Mouse (Mus musculus) liver, embryonic 12.5 days (tissue): ENCODE measurements at regions not wholly inside any gene's neighbourhood (a gene's known extent, or its start where the extent isn't known, plus 50 kb on each side); places are given as distances from the start of the nearest gene placed in this dataset.

ENCODE experiments used
- ATAC-seq: fragments of 200-750 bp; cut with Nextera tagmentation; 2 replicates; pipeline ENCODE4 v1.8.0; 2017; ENCODE audit warnings: moderate number of reproducible peaks, mild to moderate bottlenecking, moderate library complexity
- H3K27ac ChIP-seq: fragments of 300-500 bp; sonication (generic); 2 replicates; pipeline ENCODE4 v1.5.1; 2016; ENCODE audit warnings: mild to moderate bottlenecking
- H3K27me3 ChIP-seq: fragments of 300-500 bp; sonication (generic); replicated peaks from 2 replicates; pipeline ENCODE4 v1.6.1; 2016; ENCODE audit warnings: mild to moderate bottlenecking, moderate library complexity
- H3K36me3 ChIP-seq: fragments of 300-500 bp; sonication (generic); 2 replicates; pipeline ENCODE4 v1.6.1; 2016; ENCODE audit warnings: mild to moderate bottlenecking, moderate library complexity
- H3K4me1 ChIP-seq: fragments of 300-500 bp; sonication (generic); 2 replicates; pipeline ENCODE4 v1.6.1; 2016
- H3K4me2 ChIP-seq: fragments of 300-500 bp; sonication (generic); 2 replicates; pipeline ENCODE4 v1.6.1; 2016; ENCODE audit warnings: mild to moderate bottlenecking, moderate library complexity
- H3K4me3 ChIP-seq: fragments of 300-500 bp; sonication (generic); 2 replicates; pipeline ENCODE4 v1.5.1; 2016; ENCODE audit warnings: mild to moderate bottlenecking, moderate library complexity
- H3K9ac ChIP-seq: fragments of 300-500 bp; sonication (generic); 2 replicates; pipeline ENCODE4 v1.6.1; 2016; ENCODE audit warnings: mild to moderate bottlenecking, moderate library complexity
- H3K9me3 ChIP-seq: fragments of 300-500 bp; sonication (generic); replicated peaks from 2 replicates; pipeline ENCODE4 v1.6.1; 2016; ENCODE audit warnings: mild to moderate bottlenecking, moderate library complexity
- WGBS: fragments of 180-500 bp; shearing (Covaris S2); methylation state at CpG from one replicate; pipeline ENCODE4 v1.1.7; 2016; ENCODE audit not compliant: insufficient replicate concordance; 5-methylcytosine and 5-hydroxymethylcytosine counted together

GRCm38 (mm10) chr4:150800774-150801173, 52.9 kb upstream of the Errfi1 start:
- Histone ChIP-seq H3K9ac (no peak overlapping the region), H3K9me3 (no peaks in the 10 kb centered on the region)
- no peak for ATAC-seq

GRCm38 (mm10) chr4:150799550-150800398, 53.9 kb upstream of the Errfi1 start:
- Histone ChIP-seq H3K27ac (peak overlapping the region; percentile 32), H3K4me1 (peaks cover 7% of the 10 kb centered on the region; the same call in 1 of the 2 replicates), H3K9ac (no peak overlapping the region), H3K9me3 (no peaks in the 10 kb centered on the region), H3K4me3 (no peak overlapping the region), H3K36me3 (no peaks in the 10 kb centered on the region), H3K4me2 (no peak overlapping the region), H3K27me3 (peaks cover 4% of the 10 kb centered on the region; the same call in 1 of the 2 replicates)
- 43% methylated on average over 22 of the region's 22 CpGs for WGBS
- no peak for ATAC-seq

More at GRCm38 (mm10) chr4:150800774-150801173, 52.9 kb upstream of the Errfi1 start:
- Histone ChIP-seq H3K4me2 (no peak overlapping the region), H3K4me3 (no peak overlapping the region), H3K36me3 (no peaks in the 10 kb centered on the region), H3K27ac (no peak overlapping the region), H3K4me1 (peaks cover 7% of the 10 kb centered on the region; the same call in 1 of the 2 replicates), H3K27me3 (peaks cover 4% of the 10 kb centered on the region; the same call in 1 of the 2 replicates)
- 54% methylated on average over 8 of the region's 8 CpGs for WGBS

GRCm38 (mm10) chr4:150798783-150799530, 54.8 kb upstream of the Errfi1 start:
- H3K9me3 ChIP-seq: no peaks in the 10 kb centered on the region
- no peak overlapping the region for H3K4me3 ChIP-seq
- H3K36me3 ChIP-seq: no peaks in the 10 kb centered on the region
- peaks cover 7% of the 10 kb centered on the region; the same call in 1 of the 2 replicates for H3K4me1 ChIP-seq
- H3K27ac ChIP-seq: peak overlapping the region; percentile 32
- peaks cover 4% of the 10 kb centered on the region; the same call in 1 of the 2 replicates for H3K27me3 ChIP-seq
- no peak for ATAC-seq
- H3K4me2 ChIP-seq: no peak overlapping the region
- WGBS: 33% methylated on average over 13 of the region's 13 CpGs
- no peak overlapping the region for H3K9ac ChIP-seq

- Histone ChIP-seq H3K36me3 (no peaks in the 10 kb centered on the region), H3K9me3 (no peaks in the 10 kb centered on the region), H3K4me1 (peaks cover 7% of the 10 kb centered on the region; the same call in 1 of the 2 replicates), H3K4me3 (no peak overlapping the region), H3K4me2 (no peak overlapping the region), H3K9ac (no peak overlapping the region), H3K27me3 (peaks cover 4% of the 10 kb centered on the region; the same call in 1 of the 2 replicates), H3K27ac (peak overlapping the region; percentile 32; the same call in 1 of the 2 replicates)
- WGBS: 76% methylated on average over 8 of the region's 8 CpGs
- ATAC-seq: no peak
These were observed 55.4 kb upstream of the Errfi1 start for GRCm38 (mm10) chr4:150798281-150798680.

- peaks cover 4% of the 10 kb centered on the region; the same call in 1 of the 2 replicates for H3K27me3 ChIP-seq
- H3K27ac ChIP-seq: no peak overlapping the region
- H3K4me1 ChIP-seq: peaks cover 7% of the 10 kb centered on the region; the same call in 1 of the 2 replicates
- H3K9ac ChIP-seq: no peak overlapping the region
- H3K36me3 ChIP-seq: no peaks in the 10 kb centered on the region
- ATAC-seq: no peak
- no peak overlapping the region for H3K4me3 ChIP-seq
- no peaks in the 10 kb centered on the region for H3K9me3 ChIP-seq
- H3K4me2 ChIP-seq: no peak overlapping the region
- 62% methylated on average over 3 of the region's 3 CpGs for WGBS
These were observed 56.7 kb upstream of the Errfi1 start for GRCm38 (mm10) chr4:150797057-150797456.

GRCm38 (mm10) chr4:150794878-150795277, 58.8 kb upstream of the Errfi1 start:
- H3K4me2 ChIP-seq: no peak overlapping the region
- peaks cover 7% of the 10 kb centered on the region; the same call in 1 of the 2 replicates for H3K4me1 ChIP-seq
- H3K36me3 ChIP-seq: no peaks in the 10 kb centered on the region
- no peak overlapping the region for H3K9ac ChIP-seq
- no peaks in the 10 kb centered on the region for H3K9me3 ChIP-seq
- ATAC-seq: no peak
- 64% methylated on average over 5 of the region's 5 CpGs for WGBS
- no peak overlapping the region for H3K27ac ChIP-seq
- H3K4me3 ChIP-seq: no peak overlapping the region
- H3K27me3 ChIP-seq: peaks cover 4% of the 10 kb centered on the region; the same call in 1 of the 2 replicates

GRCm38 (mm10) chr4:150794257-150794794, 59.4 kb upstream of the Errfi1 start:
- Histone ChIP-seq H3K27me3 (peaks cover 4% of the 10 kb centered on the region; the same call in 1 of the 2 replicates), H3K9ac (no peak overlapping the region), H3K36me3 (no peaks in the 10 kb centered on the region), H3K4me1 (peaks cover 6% of the 10 kb centered on the region; the same call in 1 of the 2 replicates), H3K9me3 (no peaks in the 10 kb centered on the region), H3K4me2 (no peak overlapping the region), H3K27ac (no peak overlapping the region), H3K4me3 (no peak overlapping the region)
- 62% methylated on average over 9 of the region's 9 CpGs for WGBS
- ATAC-seq: no peak

- H3K36me3 ChIP-seq: no peaks in the 10 kb centered on the region
- no peaks in the 10 kb centered on the region for H3K4me1 ChIP-seq
- no peaks in the 10 kb centered on the region for H3K9me3 ChIP-seq
- H3K4me2 ChIP-seq: no peak overlapping the region
- H3K4me3 ChIP-seq: no peak overlapping the region
- no peak overlapping the region for H3K9ac ChIP-seq
- no peak for ATAC-seq
- H3K27me3 ChIP-seq: peaks cover 4% of the 10 kb centered on the region; the same call in 1 of the 2 replicates
- 73% methylated on average over 12 of the region's 12 CpGs for WGBS
- H3K27ac ChIP-seq: no peak overlapping the region
These were observed 60.6 kb upstream of the Errfi1 start for GRCm38 (mm10) chr4:150793146-150793545.

GRCm38 (mm10) chr4:150789166-150789565, 64.6 kb upstream of the Errfi1 start:
- 23% methylated on average over 7 of the region's 7 CpGs for WGBS
- no peak for ATAC-seq

GRCm38 (mm10) chr4:150787113-150787512, 66.6 kb upstream of the Errfi1 start:
- Histone ChIP-seq H3K4me2 (no peak overlapping the region), H3K9me3 (no peaks in the 10 kb centered on the region), H3K4me3 (no peak overlapping the region), H3K27ac (peak overlapping the region; percentile 50), H3K4me1 (peaks cover 10% of the 10 kb centered on the region; the same call in 1 of the 2 replicates), H3K9ac (no peak overlapping the region), H3K36me3 (no peaks in the 10 kb centered on the region), H3K27me3 (no peaks in the 10 kb centered on the region)
- WGBS: 58% methylated on average over 6 of the region's 6 CpGs
- ATAC-seq: peak; percentile 51; the same call in 1 of the 2 replicates

More at GRCm38 (mm10) chr4:150789166-150789565, 64.6 kb upstream of the Errfi1 start:
- Histone ChIP-seq H3K4me1 (peaks cover 10% of the 10 kb centered on the region; the same call in 1 of the 2 replicates), H3K9ac (no peak overlapping the region), H3K4me2 (no peak overlapping the region), H3K9me3 (no peaks in the 10 kb centered on the region), H3K4me3 (no peak overlapping the region), H3K36me3 (no peaks in the 10 kb centered on the region), H3K27me3 (no peaks in the 10 kb centered on the region), H3K27ac (no peak overlapping the region)

- Histone ChIP-seq H3K4me2 (no peak overlapping the region), H3K27ac (peak overlapping the region; percentile 50), H3K36me3 (no peaks in the 10 kb centered on the region), H3K9me3 (no peaks in the 10 kb centered on the region), H3K27me3 (no peaks in the 10 kb centered on the region), H3K4me3 (no peak overlapping the region), H3K4me1 (peaks cover 10% of the 10 kb centered on the region; the same call in 1 of the 2 replicates), H3K9ac (no peak overlapping the region)
- WGBS: 61% methylated on average over 3 of the region's 3 CpGs
- 0 out of 2 replicates have a peak, but pooled peaks have one; percentile 42 for ATAC-seq
These were observed 67.1 kb upstream of the Errfi1 start for GRCm38 (mm10) chr4:150786651-150787050.
